Mouse (Mus musculus): ENCODE measurements around the gene AC131692.1. TPM values are rescaled to one million over a fixed set of nuclear protein-coding genes. Genes with fewer than 3 reads are reported as not detected.
"Not testable (repeated sequence)": the region's sequence is repeated elsewhere in the genome, so short reads cannot be mapped to it uniquely, and the experiment has no call there.

AC131692.1 gene
- total RNA-seq, 1 experiment from 2014 or later, result not detected

- DNase-seq, result no peak
Observed at GRCm38 (mm10) chr19:6117346-6117985, 23.2 kb downstream of the AC131692.1 start.

- DNase-seq, result peak; percentile 85
Observed at GRCm38 (mm10) chr19:6117986-6118676, 23.9 kb downstream of the AC131692.1 start, which contains the start of gene Sac3d1. Gene Sac3d1, minus strand, starts transcription at chr19:6118650.

- DNase-seq, result no peak
Observed at GRCm38 (mm10) chr19:6118677-6119185, 24.5 kb downstream of the AC131692.1 start.

- no peak for DNase-seq
Observed at GRCm38 (mm10) chr19:6121761-6122160, 27.5 kb downstream of the AC131692.1 start.

- no peak for DNase-seq
Observed at GRCm38 (mm10) chr19:6123330-6123729, 29.1 kb downstream of the AC131692.1 start.

- DNase-seq, result no peak
Observed at GRCm38 (mm10) chr19:6124898-6125297, 30.7 kb downstream of the AC131692.1 start.

- no peak for DNase-seq
Observed at GRCm38 (mm10) chr19:6126289-6126688, 32.1 kb downstream of the AC131692.1 start.

- DNase-seq, result no peak
Observed at GRCm38 (mm10) chr19:6126789-6127580, 32.8 kb downstream of the AC131692.1 start.

- peak; percentile 93 for DNase-seq
Observed at GRCm38 (mm10) chr19:6127760-6128341, 33.6 kb downstream of the AC131692.1 start, which contains the start of gene Snx15. Gene Snx15, minus strand, starts transcription at chr19:6128304.

- DNase-seq, result not testable (repeated sequence)
Observed at GRCm38 (mm10) chr19:6130414-6131128, 36.4 kb downstream of the AC131692.1 start.

- DNase-seq, result no peak
Observed at GRCm38 (mm10) chr19:6132171-6132827, 38.1 kb downstream of the AC131692.1 start.

GRCm38 (mm10) chr19:6133197-6133596 is 39.0 kb downstream of the AC131692.1 start:
- not testable (repeated sequence) for DNase-seq

- DNase-seq, result no peak
Observed at GRCm38 (mm10) chr19:6136397-6136796, 42.2 kb downstream of the AC131692.1 start.

GRCm38 (mm10) chr19:6139701-6140100 is 45.5 kb downstream of the AC131692.1 start:
- DNase-seq, result no peak

- DNase-seq, result no peak
Observed at GRCm38 (mm10) chr19:6140374-6140677, 46.1 kb downstream of the AC131692.1 start.

GRCm38 (mm10) chr19:6140678-6141393 is 46.6 kb downstream of the AC131692.1 start, which contains the start of gene Batf2:
Gene Batf2, plus strand, starts transcription at chr19:6140983.
- peak; percentile 88 for DNase-seq

GRCm38 (mm10) chr19:6141394-6141749 is 47.2 kb downstream of the AC131692.1 start, which contains the start of gene Arl2:
Gene Arl2, minus strand, starts transcription at chr19:6141548.
- DNase-seq, result peak; percentile 61

- no peak for DNase-seq
Observed at GRCm38 (mm10) chr19:6144842-6145241, 50.6 kb downstream of the AC131692.1 start.

All from adrenal gland, postnatal 25 days (tissue).